8 mouse cellular contexts compared by ENCODE assay signal in the genomic region with DNA sequence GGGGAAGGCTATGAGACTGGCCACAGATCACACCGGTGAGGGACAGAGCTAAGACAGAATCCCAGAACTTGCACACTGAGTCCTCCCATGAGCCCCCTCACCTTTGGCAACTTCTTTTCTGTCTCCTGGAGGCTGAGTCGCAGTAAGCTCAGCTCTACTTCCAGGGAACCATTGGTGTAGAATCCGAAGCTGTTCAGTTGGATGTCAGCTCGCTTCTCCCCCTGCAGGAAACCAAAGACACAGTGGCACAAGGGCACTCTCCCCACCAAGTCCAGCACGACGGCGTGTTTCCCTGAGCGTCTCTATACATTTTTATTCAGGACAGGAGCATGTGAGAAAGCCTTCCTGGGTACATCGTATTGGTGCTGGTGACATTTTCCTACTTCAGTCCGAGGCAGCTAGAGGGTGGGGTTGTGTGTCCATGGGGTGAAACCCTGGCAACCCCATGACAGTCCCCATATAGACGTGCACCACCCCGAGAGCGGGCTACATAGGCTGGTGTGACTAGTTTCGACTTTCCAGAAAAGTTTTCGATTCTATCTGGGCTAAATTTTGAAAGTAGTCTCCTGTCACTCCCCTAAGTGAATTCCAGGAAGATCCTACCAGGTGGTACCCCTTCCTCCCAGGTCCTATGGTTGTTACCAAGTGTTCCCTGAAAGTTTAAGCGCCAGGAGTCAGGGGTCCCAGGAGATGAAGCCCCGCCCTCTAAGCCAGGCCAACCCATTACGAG. TPM values are rescaled to one million over a fixed set of nuclear protein-coding genes. Genes with fewer than 3 reads are reported as not detected.
DNase-seq lines count a peak whose midpoint lies in the region; ATAC-seq and TF ChIP-seq lines count a peak whose summit lies in the region.

No protein-coding gene starts in this region.

- H3K27ac ChIP-seq in forebrain, embryonic 13.5 days = peak overlapping the region; percentile 87
- peak overlapping the region; percentile 13 for H3K27ac ChIP-seq in liver, embryonic 14.5 days

- peak; percentile 38 for DNase-seq in kidney, postnatal 10 days
- DNase-seq in kidney, postnatal 25 days = no peak
- DNase-seq in adipocyte (ENCODE audit: low spot score) = peak; percentile 58
- DNase-seq in liver, embryonic 14.5 days (ENCODE audit: low read depth in 3 of 3, low spot score in 3 of 3) = no peak
- peak; percentile 45 for DNase-seq in thymus, postnatal 4 days
- DNase-seq in urinary bladder, postnatal 14 days (ENCODE audit: low spot score) = no peak

- H3K9ac ChIP-seq in forebrain, embryonic 13.5 days = peak overlapping the region; percentile 71
- H3K9ac ChIP-seq in liver, embryonic 14.5 days (replicated peaks) = peak overlapping the region; percentile 80

- no peak for TF ChIP-seq EP300 in liver, embryonic 14.5 days (IDR thresholded peaks at IDR 0.05; ENCODE audit: low read depth)

- H3K4me3 ChIP-seq in forebrain, embryonic 13.5 days = peak overlapping the region; percentile 50
- H3K4me3 ChIP-seq in liver, embryonic 14.5 days (ENCODE audit: insufficient read depth in 1 of 2, low read depth in 2 of 2, low read length in 2 of 2) = peak overlapping the region; percentile 82 to 92

- peak overlapping the region; percentile 77 for H3K4me2 ChIP-seq in forebrain, embryonic 13.5 days
- peak overlapping the region; percentile 81 for H3K4me2 ChIP-seq in liver, embryonic 14.5 days (ENCODE audit: low read depth)

- peaks cover 39% of the 10 kb centered on the region for H3K4me1 ChIP-seq in forebrain, embryonic 13.5 days
- H3K4me1 ChIP-seq in liver, embryonic 14.5 days (replicated peaks; ENCODE audit: control insufficient read depth in 2 of 2, insufficient read depth in 2 of 2, low read length in 1 of 2) = peaks cover 7 to 14% of the 10 kb centered on the region in 2 experiments

- TF ChIP-seq CTCF in liver, embryonic 14.5 days (IDR thresholded peaks at IDR 0.05; ENCODE audit: low read depth) = peak; percentile 46

- peak; percentile 0 for ATAC-seq in forebrain, embryonic 13.5 days
- ATAC-seq in liver, embryonic 14.5 days (ENCODE audit: insufficient read depth) = no peak
- no peak for ATAC-seq in megakaryocyte-erythroid progenitor cell, adult 5-6 weeks (replicated peaks; ENCODE audit: low FRiP score, low TSS enrichment, poor library complexity, severe bottlenecking)

- H3K27me3 ChIP-seq in forebrain, embryonic 13.5 days = no peaks in the 10 kb centered on the region
- peaks cover 2% of the 10 kb centered on the region; the same call in 1 of the 2 replicates for H3K27me3 ChIP-seq in liver, embryonic 14.5 days (ENCODE audit: control insufficient read depth, insufficient read depth, low read length)

- no peaks in the 10 kb centered on the region for H3K9me3 ChIP-seq in forebrain, embryonic 13.5 days (replicated peaks)
- no peaks in the 10 kb centered on the region for H3K9me3 ChIP-seq in liver, embryonic 14.5 days (ENCODE audit: control insufficient read depth, low read length)

- WGBS in forebrain, embryonic 13.5 days = 3% methylated on average over 18 of the region's 18 CpGs
- 5% methylated on average over 18 of the region's 18 CpGs for WGBS in liver, embryonic 14.5 days (ENCODE audit: insufficient replicate concordance)

- peaks cover 28% of the 10 kb centered on the region for H3K36me3 ChIP-seq in forebrain, embryonic 13.5 days (ENCODE audit: poor library complexity, severe bottlenecking)
- H3K36me3 ChIP-seq in liver, embryonic 14.5 days (replicated peaks; ENCODE audit: control insufficient read depth, insufficient read depth, low read depth) = no peaks in the 10 kb centered on the region

RNA-seq across cellular contexts. Expression of a gene that starts 1.4 kb away (rescaled TPM):
- 17.8 and 20.7 TPM in 2 replicates for polyA plus RNA-seq in forebrain, embryonic 13.5 days (2015; fragmentation: Nextera tagmentation; extraction: Ambion mirVana)
- 7.6 and 8.5 TPM in 2 replicates for polyA plus RNA-seq in liver, embryonic 14.5 days (2012; rRNA removed)
- 12.0 and 12.8 TPM in 2 replicates for polyA plus RNA-seq in liver, embryonic 14.5 days (2014; fragmentation: Nextera tagmentation; extraction: Ambion mirVana)
- total RNA-seq in megakaryocyte-erythroid progenitor cell, adult 5-6 weeks (2014; fragmentation: Nextera tagmentation) = 18.7 and 23.9 TPM in 2 replicates
- 6.2 and 10.6 TPM in 2 replicates for total RNA-seq in megakaryocyte-erythroid progenitor cell, adult 5-6 weeks (2017)

RNA-seq across cellular contexts. Expression of a gene that starts 2.4 kb away (rescaled TPM):
- polyA plus RNA-seq in forebrain, embryonic 13.5 days (2015; fragmentation: Nextera tagmentation; extraction: Ambion mirVana) = 18.7 and 21.7 TPM in 2 replicates
- polyA plus RNA-seq in liver, embryonic 14.5 days (2012; rRNA removed) = 4.4 and 6.6 TPM in 2 replicates
- polyA plus RNA-seq in liver, embryonic 14.5 days (2014; fragmentation: Nextera tagmentation; extraction: Ambion mirVana) = 5.5 and 6.0 TPM in 2 replicates
- total RNA-seq in megakaryocyte-erythroid progenitor cell, adult 5-6 weeks (2014; fragmentation: Nextera tagmentation) = 3.9 and 4.5 TPM in 2 replicates
- 8.3 and 10.0 TPM in 2 replicates for total RNA-seq in megakaryocyte-erythroid progenitor cell, adult 5-6 weeks (2017)

RNA-seq across cellular contexts. Expression of a gene that starts 18.9 kb away (rescaled TPM):
- polyA plus RNA-seq in forebrain, embryonic 13.5 days (2015; fragmentation: Nextera tagmentation; extraction: Ambion mirVana) = 0.18 and 0.53 TPM in 2 replicates
- polyA plus RNA-seq in liver, embryonic 14.5 days (2012; rRNA removed) = 207 and 240 TPM in 2 replicates
- 200 and 205 TPM in 2 replicates for polyA plus RNA-seq in liver, embryonic 14.5 days (2014; fragmentation: Nextera tagmentation; extraction: Ambion mirVana)
- total RNA-seq in megakaryocyte-erythroid progenitor cell, adult 5-6 weeks (2014; fragmentation: Nextera tagmentation) = 8.9 TPM in 1 of 2 replicates, not detected in the other
- 1.7 and 7.1 TPM in 2 replicates for total RNA-seq in megakaryocyte-erythroid progenitor cell, adult 5-6 weeks (2017)

RNA-seq across cellular contexts. Expression of a gene that starts 32.1 kb away (rescaled TPM):
- 0.61 and 0.82 TPM in 2 replicates for polyA plus RNA-seq in forebrain, embryonic 13.5 days (2015; fragmentation: Nextera tagmentation; extraction: Ambion mirVana)
- polyA plus RNA-seq in liver, embryonic 14.5 days (2012; rRNA removed) = 4.6 and 6.9 TPM in 2 replicates
- 10.7 and 11.0 TPM in 2 replicates for polyA plus RNA-seq in liver, embryonic 14.5 days (2014; fragmentation: Nextera tagmentation; extraction: Ambion mirVana)
- 39.2 and 44.7 TPM in 2 replicates for total RNA-seq in megakaryocyte-erythroid progenitor cell, adult 5-6 weeks (2014; fragmentation: Nextera tagmentation)
- total RNA-seq in megakaryocyte-erythroid progenitor cell, adult 5-6 weeks (2017) = 86.4 and 126 TPM in 2 replicates

RNA-seq across cellular contexts. Expression of a gene that starts 52.9 kb away (rescaled TPM):
- not detected in 2 replicates for polyA plus RNA-seq in forebrain, embryonic 13.5 days (2015; fragmentation: Nextera tagmentation; extraction: Ambion mirVana)
- polyA plus RNA-seq in liver, embryonic 14.5 days (2012; rRNA removed) = 1.5 and 1.9 TPM in 2 replicates
- 0.51 and 0.75 TPM in 2 replicates for polyA plus RNA-seq in liver, embryonic 14.5 days (2014; fragmentation: Nextera tagmentation; extraction: Ambion mirVana)
- total RNA-seq in megakaryocyte-erythroid progenitor cell, adult 5-6 weeks (2014; fragmentation: Nextera tagmentation) = 1.0 and 1.2 TPM in 2 replicates
- 0.99 and 1.6 TPM in 2 replicates for total RNA-seq in megakaryocyte-erythroid progenitor cell, adult 5-6 weeks (2017)

Comparison
In these comparisons a context has a peak if more than half of its experiments do, and no peak if none do; other contexts are left out.
1. DNase-seq: peak in kidney, postnatal 10 days (single experiment), adipocyte (single experiment) and thymus, postnatal 4 days (single experiment); none in kidney, postnatal 25 days (0 of 2), liver, embryonic 14.5 days (0 of 3) and urinary bladder, postnatal 14 days (single experiment).
2. RNA of a gene that starts 18.9 kb away (polyA plus RNA-seq): 200 to 240 TPM in liver, embryonic 14.5 days; 0.18 to 0.53 TPM in forebrain, embryonic 13.5 days; every median in the first group is over 100 times any median in the second.